Mouse (Mus musculus): ENCODE measurements around the gene Bloc1s1.

Bloc1s1 gene

GRCm38 (mm10) chr10:128923935-128924334, at the start of gene Bloc1s1:
Gene Bloc1s1, minus strand, starts transcription at chr10:128924035.
- DNase-seq = no peak

- DNase-seq = no peak
Measured at GRCm38 (mm10) chr10:128972841-128973240, 49.0 kb upstream of the Bloc1s1 start.

- no peak for DNase-seq
Measured at GRCm38 (mm10) chr10:128970740-128971250, 47.0 kb upstream of the Bloc1s1 start.

- DNase-seq = no peak
Measured at GRCm38 (mm10) chr10:128968341-128968749, 44.5 kb upstream of the Bloc1s1 start.

- no peak for DNase-seq
Measured at GRCm38 (mm10) chr10:128965871-128966270, 42.0 kb upstream of the Bloc1s1 start.

- no peak for DNase-seq
Measured at GRCm38 (mm10) chr10:128964961-128965360, 41.1 kb upstream of the Bloc1s1 start.

GRCm38 (mm10) chr10:128960590-128961584, 37.1 kb upstream of the Bloc1s1 start, which contains the start of gene Mettl7b:
Gene Mettl7b, minus strand, starts transcription at chr10:128960988.
- no peak for DNase-seq

GRCm38 (mm10) chr10:128960142-128960541, 36.3 kb upstream of the Bloc1s1 start:
- DNase-seq = no peak

GRCm38 (mm10) chr10:128958340-128958739, 34.5 kb upstream of the Bloc1s1 start:
- no peak for DNase-seq

- DNase-seq = no peak
Measured at GRCm38 (mm10) chr10:128950208-128950887, 26.5 kb upstream of the Bloc1s1 start.

- DNase-seq = no peak
Measured at GRCm38 (mm10) chr10:128947496-128947895, 23.7 kb upstream of the Bloc1s1 start.

- peak; percentile 42 for DNase-seq
Measured at GRCm38 (mm10) chr10:128945675-128946074, 21.8 kb upstream of the Bloc1s1 start.

GRCm38 (mm10) chr10:128940475-128941061, 16.7 kb upstream of the Bloc1s1 start:
- peak; percentile 21 for DNase-seq

GRCm38 (mm10) chr10:128938974-128939373, 15.1 kb upstream of the Bloc1s1 start:
- DNase-seq = peak; percentile 55

- peak; percentile 97 for DNase-seq
Measured at GRCm38 (mm10) chr10:128938457-128938856, 14.6 kb upstream of the Bloc1s1 start.

- DNase-seq = peak; percentile 65
Measured at GRCm38 (mm10) chr10:128937756-128938390, 14.0 kb upstream of the Bloc1s1 start.

GRCm38 (mm10) chr10:128935826-128936440, 12.1 kb upstream of the Bloc1s1 start:
- DNase-seq = peak; percentile 60

- peak; percentile 47 for DNase-seq
Measured at GRCm38 (mm10) chr10:128934997-128935787, 11.4 kb upstream of the Bloc1s1 start.

GRCm38 (mm10) chr10:128933976-128934721, 10.3 kb upstream of the Bloc1s1 start:
- peak; percentile 52 for DNase-seq

- DNase-seq = peak; percentile 61
Measured at GRCm38 (mm10) chr10:128933574-128933973, 9.7 kb upstream of the Bloc1s1 start, which contains the start of gene Itga7. Gene Itga7, plus strand, starts transcription at chr10:128933818.

Data from cerebellum, adult 11-12 months (tissue).